Mouse (Mus musculus): ENCODE data around the gene Oscp1. TPM values are rescaled to one million over a fixed set of nuclear protein-coding genes. Genes with fewer than 3 reads are reported as not detected.

Gene Oscp1
- 1 to 10 TPM; 2.3 to 3.7 TPM for total RNA-seq (2021)
- long read RNA-seq, experiment 1, full-length matches to known transcripts, result 3 of 3 reads
- long read RNA-seq, experiment 1, partial matches to known transcripts, result 0 of 3 reads
- long read RNA-seq, experiment 1, other reads (novel, unspliced or antisense), result 0 of 3 reads
- long read RNA-seq, experiment 2, full-length matches to known transcripts, result 3 of 3 reads
- long read RNA-seq, experiment 2, partial matches to known transcripts, result 0 of 3 reads
- long read RNA-seq, experiment 2, other reads (novel, unspliced or antisense), result 0 of 3 reads

DNA sequence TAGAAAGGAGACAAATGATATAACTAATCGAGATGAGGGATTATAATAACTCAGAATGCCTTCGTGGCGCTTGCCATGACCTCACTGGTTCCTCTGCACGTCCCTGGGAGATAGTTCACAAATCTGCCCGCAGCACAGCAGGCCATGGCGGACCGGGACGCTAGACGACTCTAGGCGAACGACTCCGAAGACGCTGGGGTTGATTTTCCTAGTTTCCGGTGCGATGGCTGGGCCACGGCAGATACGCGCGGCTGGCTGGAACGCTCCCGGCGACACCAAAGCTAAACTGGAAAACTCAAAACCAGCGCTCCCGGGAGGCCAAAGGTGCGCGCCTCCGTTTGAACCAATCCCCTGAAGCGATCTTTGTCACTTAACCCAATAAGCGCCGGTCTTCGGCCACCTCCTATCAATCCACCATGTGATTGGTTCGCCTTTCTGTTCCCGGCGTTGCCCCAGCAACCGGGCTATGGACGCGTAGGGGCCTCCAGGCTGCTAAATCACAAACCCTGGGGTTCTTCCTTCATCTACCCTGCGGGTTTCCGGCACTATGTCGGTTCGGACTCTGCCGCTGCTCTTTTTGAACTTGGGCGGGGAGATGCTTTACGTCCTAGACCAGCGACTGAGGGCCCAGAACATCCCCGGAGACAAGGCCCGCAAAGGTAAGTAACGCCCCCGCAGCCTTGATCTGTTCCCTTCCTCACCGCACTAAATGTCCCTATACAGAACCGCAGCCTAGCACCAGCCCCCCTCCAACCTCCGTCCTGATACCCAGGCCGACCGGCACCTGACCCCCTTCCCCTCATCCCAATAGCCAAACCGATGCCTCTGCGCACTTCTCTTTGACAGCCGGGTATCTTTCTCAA lies at the start of gene Oscp1:
Oscp1 (plus strand) TSS at position 432 of the 863 bp plus-strand sequence.
- H3K4me3 ChIP-seq, result peak within 1 kb of the TSS; percentile 73
- H3K27ac ChIP-seq, result peak within 1 kb of the TSS; percentile 54
- no peak for TF ChIP-seq CTCF (IDR thresholded peaks at IDR 0.05)
- DNase-seq, result peak; percentile 91
- intact Hi-C loops (cut with DNase I), result no loop called here

- no peak for TF ChIP-seq CTCF (IDR thresholded peaks at IDR 0.05)
- no peak overlapping the region for H3K27ac ChIP-seq
- intact Hi-C loops (cut with DNase I), result no loop called here
- no peak for DNase-seq
- H3K4me3 ChIP-seq, result no peak overlapping the region
These were observed 40.6 kb upstream of the Oscp1 start for GRCm38 (mm10) chr4:126017676-126018332.

GRCm38 (mm10) chr4:126018966-126019538 lies 39.3 kb upstream of the Oscp1 start:
- DNase-seq, result no peak
- intact Hi-C loops (cut with DNase I), result no loop called here
- Histone ChIP-seq H3K4me3 (no peak overlapping the region), H3K27ac (no peak overlapping the region)
- TF ChIP-seq CTCF (IDR thresholded peaks at IDR 0.05), result no peak

DNA sequence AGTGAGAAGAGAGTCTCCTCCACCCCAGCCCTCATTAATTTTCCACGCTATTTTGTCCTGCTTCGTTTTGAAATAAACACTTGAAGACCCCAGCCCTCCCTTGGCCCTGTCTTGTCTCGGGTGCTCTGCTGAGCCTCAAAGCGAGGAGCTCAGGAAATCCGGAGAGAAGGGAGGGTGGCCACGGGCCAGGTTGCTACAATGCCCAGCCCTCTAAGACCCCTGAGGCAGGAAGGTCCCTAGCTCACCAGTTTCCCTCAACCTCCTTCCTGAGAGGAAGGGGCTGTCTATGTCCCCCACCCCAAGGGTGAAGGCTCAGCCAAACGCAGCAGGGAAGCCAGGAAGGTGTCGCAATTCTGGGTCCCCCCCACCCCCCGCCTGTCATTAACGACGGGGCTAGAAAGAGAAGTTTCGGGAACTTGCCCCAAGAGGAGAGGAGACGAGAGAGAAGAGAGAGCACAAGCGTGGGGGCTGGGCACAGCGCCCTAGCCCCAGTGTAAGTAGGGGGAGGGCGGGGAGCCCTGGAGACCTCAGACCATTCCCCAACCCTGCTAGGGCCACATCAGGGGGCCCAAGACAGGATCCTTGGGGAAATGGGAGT lies 34.0 kb upstream of the Oscp1 start, which contains the start of gene Csf3r:
Csf3r (plus strand) TSS at position 248 of the 598 bp plus-strand sequence.
- intact Hi-C loops (cut with DNase I), result no loop called here
- no peak for DNase-seq
- TF ChIP-seq CTCF (IDR thresholded peaks at IDR 0.05), result no peak
- Histone ChIP-seq H3K27ac (no peak within 1 kb of the TSS), H3K4me3 (peak within 1 kb of the TSS; percentile 13)

GRCm38 (mm10) chr4:126025801-126026200 lies 32.6 kb upstream of the Oscp1 start:
- DNase-seq, result no peak

DNA sequence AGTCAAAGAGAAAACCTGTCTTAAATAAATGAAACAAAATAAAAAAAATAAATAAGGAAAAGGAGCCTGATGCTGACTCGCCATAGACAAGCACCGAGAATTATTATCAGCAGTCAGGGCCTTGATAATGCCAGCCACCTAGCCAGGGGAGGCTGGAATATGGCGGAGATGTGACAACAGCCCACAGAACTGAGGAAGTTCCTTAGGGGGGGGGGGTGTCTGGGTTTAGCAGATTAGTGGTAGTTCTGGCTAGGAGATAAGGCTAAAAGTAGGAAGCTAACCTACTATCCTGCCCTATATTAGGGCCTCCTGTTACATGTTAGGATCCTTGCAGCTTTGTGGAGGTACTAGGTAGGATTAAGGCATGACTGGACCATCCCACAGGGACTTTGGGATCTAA lies 30.4 kb upstream of the Oscp1 start:
- no peak for TF ChIP-seq CTCF (IDR thresholded peaks at IDR 0.05)
- no peak overlapping the region for H3K4me3 ChIP-seq
- H3K27ac ChIP-seq, result no peak overlapping the region
- intact Hi-C loops (cut with DNase I), result no loop called here
- DNase-seq, result no peak

More at GRCm38 (mm10) chr4:126025801-126026200, 32.6 kb upstream of the Oscp1 start:
- intact Hi-C loops (cut with DNase I), result no loop called here
- Histone ChIP-seq H3K4me3 (no peak overlapping the region), H3K27ac (no peak overlapping the region)
- TF ChIP-seq CTCF (IDR thresholded peaks at IDR 0.05), result no peak

DNA sequence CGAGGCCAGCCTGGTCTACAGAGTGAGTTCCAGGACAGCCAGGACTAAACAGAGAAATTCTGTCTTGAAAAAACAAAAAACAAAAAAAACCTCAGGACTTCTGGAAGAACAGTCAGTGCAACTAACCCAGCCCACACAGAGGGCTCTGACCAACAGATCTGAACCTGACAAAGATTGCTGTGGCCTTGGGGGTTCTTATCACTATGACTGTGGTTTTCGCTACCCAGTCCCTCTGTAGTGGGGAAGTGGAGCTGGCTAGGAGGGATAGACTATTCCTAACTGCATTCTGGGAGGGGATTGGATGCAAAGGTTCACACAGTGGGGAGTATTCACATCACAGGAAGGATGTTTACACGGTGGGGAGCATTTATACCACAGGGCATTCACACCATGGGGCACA lies 29.3 kb upstream of the Oscp1 start:
- no peak overlapping the region for H3K4me3 ChIP-seq
- TF ChIP-seq CTCF (IDR thresholded peaks at IDR 0.05), result no peak
- H3K27ac ChIP-seq, result no peak overlapping the region
- intact Hi-C loops (cut with DNase I), result no loop called here
- no peak for DNase-seq

DNA sequence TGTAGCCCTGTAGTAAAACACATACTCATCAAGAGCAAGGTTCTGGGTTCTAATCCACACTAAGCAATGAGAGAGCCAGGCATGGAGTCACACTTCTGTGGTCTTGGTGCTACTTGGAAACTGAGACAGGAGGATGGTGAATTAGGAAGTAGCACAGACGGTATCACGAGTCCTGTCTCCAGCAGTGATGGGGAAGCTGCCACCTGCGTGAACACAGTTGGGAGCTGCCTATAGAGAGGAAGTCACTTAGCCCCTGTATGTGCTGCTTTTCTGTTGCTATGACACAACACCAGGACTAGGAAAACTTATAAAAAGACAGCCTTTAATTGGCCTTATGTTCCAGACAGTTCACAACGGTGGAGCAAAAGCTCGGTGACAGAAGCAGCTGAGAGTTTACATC lies 27.7 kb upstream of the Oscp1 start:
- TF ChIP-seq CTCF (IDR thresholded peaks at IDR 0.05), result no peak
- no peak overlapping the region for H3K27ac ChIP-seq
- H3K4me3 ChIP-seq, result no peak overlapping the region
- DNase-seq, result no peak
- intact Hi-C loops (cut with DNase I), result no loop called here

DNA sequence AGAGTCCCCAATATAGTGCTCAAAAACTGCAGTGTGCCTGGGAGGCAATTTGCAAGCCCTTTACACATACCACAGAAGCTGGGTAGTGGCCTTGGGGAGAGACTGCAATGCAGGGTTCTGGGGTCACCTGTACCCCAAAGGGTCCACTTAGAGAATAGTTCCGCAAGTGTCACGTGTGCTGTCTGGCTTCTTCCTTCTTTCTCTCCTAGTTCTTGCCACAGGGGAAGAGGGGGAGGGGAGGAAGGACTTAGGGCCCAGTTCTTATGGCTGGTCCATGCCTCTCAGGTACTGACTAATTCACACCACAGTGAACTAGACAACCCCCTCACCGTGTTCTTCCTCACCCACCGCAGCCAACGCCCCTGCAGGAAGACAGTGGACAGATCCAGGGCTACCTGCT lies 23.0 kb upstream of the Oscp1 start:
- intact Hi-C loops (cut with DNase I), result no loop called here
- no peak overlapping the region for H3K4me3 ChIP-seq
- TF ChIP-seq CTCF (IDR thresholded peaks at IDR 0.05), result no peak
- no peak overlapping the region for H3K27ac ChIP-seq
- DNase-seq, result no peak

- no peak for TF ChIP-seq CTCF (IDR thresholded peaks at IDR 0.05)
- Histone ChIP-seq H3K4me3 (peak within 1 kb of the TSS; percentile 84), H3K27ac (peak within 1 kb of the TSS; percentile 87)
- intact Hi-C loops (cut with DNase I), result no loop called here
- DNase-seq, result peak; percentile 90
These were observed 11.3 kb upstream of the Oscp1 start, which contains the start of gene Mrps15 for GRCm38 (mm10) chr4:126046851-126047585. Gene Mrps15, plus strand, starts transcription at chr4:126046925.

DNA sequence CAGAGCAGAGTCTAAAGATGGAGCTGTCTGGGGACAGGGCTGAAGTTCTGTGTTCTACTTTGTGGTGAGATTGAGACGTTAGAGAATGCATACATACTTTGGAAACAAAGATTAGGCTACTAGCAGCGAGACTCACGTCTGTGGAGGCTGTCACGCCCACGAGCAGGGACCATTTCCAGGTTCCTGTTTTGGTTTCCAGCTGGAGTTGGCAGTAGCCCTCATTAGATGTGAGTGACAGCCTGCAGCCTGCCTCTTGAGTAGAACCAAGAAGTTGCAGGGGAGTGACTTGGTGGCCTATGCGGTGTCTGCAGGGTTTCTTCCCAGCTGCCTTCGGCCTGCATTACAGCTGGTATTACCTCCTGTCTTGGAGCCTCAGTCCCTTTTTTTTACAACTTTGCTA lies 6.7 kb upstream of the Oscp1 start:
- intact Hi-C loops (cut with DNase I), result no loop called here
- TF ChIP-seq CTCF (IDR thresholded peaks at IDR 0.05), result no peak

More for the DNA sequence above, 6.7 kb upstream of the Oscp1 start:
- no peak overlapping the region for H3K4me3 ChIP-seq
- no peak overlapping the region for H3K27ac ChIP-seq
- peak; percentile 36 for DNase-seq
